Comparison of ENCODE assay signal across 9 mouse cellular contexts in the genomic region with DNA sequence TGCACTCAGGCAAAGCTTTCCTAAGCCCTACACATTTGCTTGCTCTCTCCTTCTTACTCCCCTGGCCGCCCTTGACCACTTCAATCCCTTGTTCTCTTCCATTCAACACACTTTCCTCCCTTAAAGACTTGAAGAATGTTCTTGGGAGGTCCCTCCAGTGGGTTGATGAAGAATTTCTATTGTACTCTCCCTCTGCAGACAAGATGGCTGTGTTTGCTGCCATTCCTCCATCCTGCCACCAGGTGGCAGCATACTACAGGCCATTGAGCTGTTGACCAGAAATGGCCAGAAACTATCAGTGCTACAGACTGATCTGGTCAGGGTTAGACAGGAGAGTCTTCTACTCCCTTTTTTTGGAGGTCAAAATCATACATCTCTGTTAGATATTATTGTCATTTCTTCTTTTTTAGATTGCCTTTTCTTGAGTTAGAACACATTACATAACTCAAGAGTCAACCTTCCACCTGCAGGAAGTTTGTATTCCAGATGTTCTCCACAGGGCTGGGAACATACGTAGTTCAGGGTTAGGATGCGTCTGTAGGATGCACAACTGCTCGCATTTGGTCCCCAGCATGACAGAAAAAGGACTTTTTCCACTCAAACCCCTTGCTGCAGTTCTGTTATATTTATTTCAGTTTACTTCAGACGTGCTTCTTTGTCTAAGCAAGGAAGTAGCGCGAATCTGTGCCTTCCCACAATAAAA. TPM values are rescaled to one million over a fixed set of nuclear protein-coding genes. Genes with fewer than 3 reads are reported as not detected.
DNase-seq lines count a peak whose midpoint lies in the region; ATAC-seq and TF ChIP-seq lines count a peak whose summit lies in the region.
"Had no signal": no experiment of that assay in that cellular context is flagged by ENCODE, and none has a peak within 500 bp of the region (broad histone marks: within the 10 kb centered on the region; RNA-seq: fewer than 3 reads in every experiment).

No protein-coding gene starts in this region.

- H3K4me2 ChIP-seq in forebrain, embryonic 12.5 days: no peak overlapping the region
- H3K4me2 ChIP-seq: heart, embryonic 15.5 days had no signal

- H3K9ac ChIP-seq in ES-Bruce4 (ENCODE audit: low read depth, poor library complexity, severe bottlenecking): no peak overlapping the region
- H3K9ac ChIP-seq in forebrain, embryonic 12.5 days: no peak overlapping the region
- H3K9ac ChIP-seq: heart, embryonic 15.5 days had no signal

- TF ChIP-seq EP300 in ES-Bruce4 (IDR thresholded peaks at IDR 0.05; ENCODE audit: insufficient read depth, low read depth, low read length): no peak

- peak; percentile 93 for TF ChIP-seq CTCF in ES-Bruce4 (IDR thresholded peaks at IDR 0.05; ENCODE audit: low read depth, low read length)

- H3K36me3 ChIP-seq in ES-Bruce4 (ENCODE audit: control insufficient read depth, insufficient read depth, low read length, poor library complexity, severe bottlenecking): no peaks in the 10 kb centered on the region
- H3K36me3 ChIP-seq in forebrain, embryonic 12.5 days (replicated peaks): 0 out of 2 replicates have a peak, but pooled peaks cover under 1% of the 10 kb centered on the region
- H3K36me3 ChIP-seq: heart, embryonic 15.5 days had no signal

- H3K9me3 ChIP-seq in ES-Bruce4 (replicated peaks; ENCODE audit: control insufficient read depth, insufficient read depth, low read length, poor library complexity, severe bottlenecking): no peaks in the 10 kb centered on the region
- H3K9me3 ChIP-seq in forebrain, embryonic 12.5 days: no peaks in the 10 kb centered on the region
- H3K9me3 ChIP-seq: heart, embryonic 15.5 days had no signal

- ATAC-seq in forebrain, embryonic 12.5 days (ENCODE audit: low FRiP score): peak; percentile 79
- peak; percentile 88 for ATAC-seq in neutrophil, adult 5-6 weeks (ENCODE audit: extremely low read depth, insufficient number of reproducible peaks, low FRiP score, poor library complexity, severe bottlenecking)

- H3K4me1 ChIP-seq in ES-Bruce4 (ENCODE audit: control insufficient read depth, insufficient read depth, low read length): no peaks in the 10 kb centered on the region
- 0 out of 2 replicates have a peak, but pooled peaks cover 3% of the 10 kb centered on the region for H3K4me1 ChIP-seq in forebrain, embryonic 12.5 days
- H3K4me1 ChIP-seq: heart, embryonic 15.5 days had no signal

- 78% methylated on average over 7 of the region's 7 CpGs for WGBS in forebrain, embryonic 12.5 days

- no peak overlapping the region for H3K4me3 ChIP-seq in ES-Bruce4 (ENCODE audit: low read depth, low read length)
- no peak overlapping the region for H3K4me3 ChIP-seq in forebrain, embryonic 12.5 days (replicated peaks)
- H3K4me3 ChIP-seq: heart, embryonic 15.5 days had no signal

- peak; percentile 72 for DNase-seq in c-Kit-positive CD71-positive TER-119-negative erythroid progenitor cells, embryonic 14.5 days (ENCODE audit: low read depth)
- DNase-seq in heart, postnatal 36 days: peak; percentile 73 to 76
- peak; percentile 79 for DNase-seq in layer of hippocampus, adult 11-12 months (ENCODE audit: low spot score)
- peak; percentile 70 to 77 for DNase-seq in lung, adult 18-20 months
- peak; percentile 82 for DNase-seq in testis, postnatal 10 days (ENCODE audit: low spot score)

- TF ChIP-seq POLR2A in ES-Bruce4 (IDR thresholded peaks at IDR 0.05; ENCODE audit: insufficient read depth, low read length): no peak

- intact Hi-C loops in heart, postnatal 36 days (cut with DNase I): loop anchor here (1.0 to 10.0 kb wide), 4 partner anchors 119 to 457 kb away; partner anchors contain the start of gene Cnn3

- H3K27me3 ChIP-seq in ES-Bruce4 (ENCODE audit: control insufficient read depth, insufficient read depth, low read length, poor library complexity, severe bottlenecking): no peaks in the 10 kb centered on the region
- H3K27me3 ChIP-seq in forebrain, embryonic 12.5 days: no peaks in the 10 kb centered on the region
- H3K27me3 ChIP-seq: heart, embryonic 15.5 days had no signal

- no peak overlapping the region for H3K27ac ChIP-seq in ES-Bruce4 (ENCODE audit: insufficient read depth, low read length)
- H3K27ac ChIP-seq in forebrain, embryonic 12.5 days: no peak overlapping the region
- H3K27ac ChIP-seq: heart, embryonic 15.5 days had no signal

RNA-seq across cellular contexts. Expression of gene Alg14, which starts 16.1 kb away (rescaled TPM):
- polyA plus RNA-seq in ES-Bruce4 (2011; ENCODE audit: insufficient read depth, insufficient read length, low read depth, missing spikeins): 18.2 and 29.6 TPM in 2 replicates
- 30.1 and 31.5 TPM in 2 replicates for polyA plus RNA-seq in forebrain, embryonic 12.5 days (2016; fragmentation: Nextera tagmentation; extraction: Ambion mirVana)
- total RNA-seq in heart, postnatal 36 days (2021): 10 to 100 TPM; 11.9 to 13.4 TPM
- total RNA-seq in neutrophil, adult 5-6 weeks (2017): 3.6 and 4.8 TPM in 2 replicates

RNA-seq across cellular contexts. Expression of gene Tmem56, which starts 24.8 kb away (rescaled TPM):
- polyA plus RNA-seq in ES-Bruce4 (2011; ENCODE audit: insufficient read depth, insufficient read length, low read depth, missing spikeins): 0.26 and 0.58 TPM in 2 replicates
- 2.6 and 3.2 TPM in 2 replicates for polyA plus RNA-seq in forebrain, embryonic 12.5 days (2016; fragmentation: Nextera tagmentation; extraction: Ambion mirVana)
- 1 to 10 TPM in 1 of 2 experiments, under 1 TPM in 1; 0.92 to 1.4 TPM for total RNA-seq in heart, postnatal 36 days (2021)
- total RNA-seq in neutrophil, adult 5-6 weeks (2017): 1.4 TPM in 1 of 2 replicates, not detected in the other
